Mouse (Mus musculus): Measurements from ENCODE around the gene Mfsd2a. TPM values are rescaled to one million over a fixed set of nuclear protein-coding genes. Genes with fewer than 3 reads are reported as not detected.

Mfsd2a gene
- polyA plus RNA-seq, 1 experiment from 2014 or later, result 22.6 TPM

Other genes starting within 250 kb of the Mfsd2a start
- 64.7 and 69.3 TPM in 2 replicates for gene Ppt1, start 124.9 kb downstream of the Mfsd2a start, polyA plus RNA-seq (2016; fragmentation: Nextera tagmentation; extraction: Ambion mirVana)
- 69.4 and 79.4 TPM in 2 replicates for gene Cap1, start 75.1 kb downstream of the Mfsd2a start, polyA plus RNA-seq (2016; fragmentation: Nextera tagmentation; extraction: Ambion mirVana)
- 82.4 and 92.7 TPM in 2 replicates for gene Mycl, start 34.5 kb upstream of the Mfsd2a start, polyA plus RNA-seq (2016; fragmentation: Nextera tagmentation; extraction: Ambion mirVana)
- 27.6 and 28.2 TPM in 2 replicates for gene Trit1, start 55.4 kb upstream of the Mfsd2a start, polyA plus RNA-seq (2016; fragmentation: Nextera tagmentation; extraction: Ambion mirVana)
- gene Bmp8b, start 144.0 kb upstream of the Mfsd2a start, polyA plus RNA-seq (2016; fragmentation: Nextera tagmentation; extraction: Ambion mirVana), result 0.07 and 0.09 TPM in 2 replicates
- 0.07 TPM in 2 replicates for gene Oxct2b, start 155.1 kb upstream of the Mfsd2a start, polyA plus RNA-seq (2016; fragmentation: Nextera tagmentation; extraction: Ambion mirVana)
- gene Ppie, start 178.8 kb upstream of the Mfsd2a start, polyA plus RNA-seq (2016; fragmentation: Nextera tagmentation; extraction: Ambion mirVana), result 127 and 136 TPM in 2 replicates
- gene Hpcal4, start 222.0 kb upstream of the Mfsd2a start, polyA plus RNA-seq (2016; fragmentation: Nextera tagmentation; extraction: Ambion mirVana), result 0.32 and 0.42 TPM in 2 replicates
- gene Nt5c1a, start 240.3 kb upstream of the Mfsd2a start, polyA plus RNA-seq (2016; fragmentation: Nextera tagmentation; extraction: Ambion mirVana), result not detected in 2 replicates

Measured in midbrain, embryonic 10.5 days (tissue).